Mouse (Mus musculus) liver, embryonic 14.5 days (tissue): ENCODE data around the gene Ntng1.

Experiments
- CTCF ChIP-seq: IDR thresholded peaks from 2 replicates; pipeline ENCODE4 v1.5.1; 2016; ENCODE audit warnings: antibody characterized with exemption, low read depth, control low read depth
- EP300 ChIP-seq: IDR thresholded peaks from 2 replicates; pipeline ENCODE4 v1.6.1; 2016; ENCODE audit warnings: antibody characterized with exemption, low read depth

- TF ChIP-seq CTCF (no peak), EP300 (no peak)
These were observed 148.7 kb downstream of the Ntng1 start for GRCm38 (mm10) chr3:109994978-109995662.
